Mouse (Mus musculus) liver, postnatal 0 days (tissue): ENCODE results near the gene Dnal4.

Experiments used
- CTCF ChIP-seq: sonication (generic); IDR thresholded peaks from 2 replicates; pipeline ENCODE4 v1.5.1; 2016; ENCODE audit warnings: antibody characterized with exemption, low read depth
- EP300 ChIP-seq: IDR thresholded peaks from 2 replicates; pipeline ENCODE4 v1.6.1; 2016; ENCODE audit warnings: antibody characterized with exemption, low read depth, mild to moderate bottlenecking

DNA sequence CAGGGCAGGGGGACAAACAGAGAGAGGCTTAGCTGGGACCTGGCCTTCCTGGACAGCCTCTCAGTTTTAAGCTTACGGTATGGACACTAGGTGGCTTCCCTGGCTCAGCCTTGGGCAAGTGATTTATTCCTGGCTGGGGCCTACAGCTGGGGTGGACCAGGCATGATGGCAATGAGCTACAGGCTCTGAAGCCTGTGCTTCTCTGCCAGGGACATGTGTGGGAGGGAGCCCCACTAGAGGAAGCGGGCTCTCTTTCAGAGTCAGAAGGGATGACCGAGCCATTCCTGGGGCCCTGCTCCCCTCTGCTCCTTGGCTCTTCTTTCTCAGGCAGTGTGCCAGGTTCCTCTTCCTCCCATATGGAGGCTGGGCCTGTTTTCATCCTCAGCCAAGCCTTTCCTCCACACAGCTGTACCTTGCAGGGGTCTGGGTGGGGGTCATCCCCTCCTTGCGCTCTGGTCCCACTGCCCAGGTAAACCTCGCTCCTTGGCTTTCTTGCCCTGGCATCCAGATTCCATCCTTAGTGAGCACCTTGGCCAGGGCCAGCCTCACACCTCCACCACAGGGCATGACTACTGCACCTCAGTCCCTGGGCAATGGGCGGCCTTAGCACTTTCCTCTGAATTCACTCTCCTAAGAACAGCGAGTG is 13.9 kb downstream of the Dnal4 start:
- TF ChIP-seq CTCF: no peak
- TF ChIP-seq EP300: no peak
